Mouse (Mus musculus) kidney, adult 2 months (tissue): ENCODE measurements at regions not wholly inside any gene's neighbourhood (a gene's known extent, or its start where the extent isn't known, plus 50 kb on each side); places are given as distances from the start of the nearest gene placed in this dataset.

Experiments used
- DNase-seq: peaks from one replicate; pipeline ENCODE4 v3.0.0; 2021
- H3K27ac ChIP-seq: fragments of 200-500 bp; 2 replicates; pipeline ENCODE4 v1.5.1; 2012; ENCODE audit warnings: low read depth, low read length, control low read depth, inconsistent platforms; ENCODE audit not compliant: insufficient read depth
- H3K27me3 ChIP-seq: fragments of 200-500 bp; replicated peaks from 2 replicates; pipeline ENCODE4 v1.6.1; 2012; ENCODE audit warnings: mild to moderate bottlenecking, moderate library complexity, low read length, inconsistent platforms; ENCODE audit not compliant: control insufficient read depth, insufficient read depth
- H3K36me3 ChIP-seq: fragments of 200-500 bp; 2 replicates; pipeline ENCODE4 v1.6.1; 2012; ENCODE audit warnings: mild to moderate bottlenecking, moderate library complexity, low read length, inconsistent platforms; ENCODE audit not compliant: control insufficient read depth, insufficient read depth
- H3K4me1 ChIP-seq: fragments of 200-500 bp; 2 replicates; pipeline ENCODE4 v1.6.1; 2011; ENCODE audit warnings: low read length; ENCODE audit not compliant: control insufficient read depth, insufficient read depth
- H3K4me3 ChIP-seq: fragments of 200-500 bp; 2 replicates; pipeline ENCODE4 v1.5.1; 2011; ENCODE audit warnings: mild to moderate bottlenecking, low read depth, low read length, control low read depth; ENCODE audit not compliant: insufficient read depth
- CTCF ChIP-seq: fragments of 200-500 bp; conservative IDR thresholded peaks from 2 replicates; pipeline ENCODE4 v1.5.1; 2011; ENCODE audit warnings: low read depth, mild to moderate bottlenecking, control low read depth, low read length, moderate library complexity, mixed read lengths; ENCODE audit not compliant: insufficient read depth, insufficient read length
- POLR2A ChIP-seq: fragments of 200-500 bp; IDR thresholded peaks from one replicate; pipeline ENCODE4 v1.6.1; 2011; ENCODE audit warnings: low read depth, low read length, control low read depth
- WGBS: fragments of 180-500 bp; shearing (Covaris S2); methylation state at CpG from one replicate; pipeline ENCODE4 v1.1.7; 2018; 5-methylcytosine and 5-hydroxymethylcytosine counted together

DNA sequence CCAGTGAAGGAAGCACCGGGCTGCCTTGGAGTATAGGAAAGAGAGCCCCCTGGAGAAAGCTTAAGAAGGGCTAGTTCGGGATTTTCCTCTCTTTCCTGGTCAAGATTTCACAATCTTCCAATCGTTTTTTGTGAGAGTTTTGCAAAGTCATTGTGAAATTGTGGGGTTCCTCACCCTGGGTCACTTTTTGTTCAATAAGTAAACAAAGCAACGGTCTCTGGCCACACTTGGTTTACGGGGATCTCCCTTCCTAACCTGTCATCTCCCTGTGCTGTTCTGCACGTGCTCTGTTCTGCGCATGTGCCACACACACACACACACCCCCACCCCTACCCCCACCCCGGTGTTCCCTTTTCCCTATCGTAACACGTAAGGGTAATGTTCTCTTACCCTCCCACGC is 233.4 kb upstream of the Noct start:
- TF ChIP-seq CTCF (no peak), POLR2A (no peak)
- no peak overlapping the region for H3K27ac ChIP-seq
- no peaks in the 10 kb centered on the region for H3K36me3 ChIP-seq
- H3K4me1 ChIP-seq, result no peaks in the 10 kb centered on the region
- no peak for DNase-seq
- H3K27me3 ChIP-seq, result no peaks in the 10 kb centered on the region
- H3K4me3 ChIP-seq, result no peak overlapping the region
- WGBS, result 75% methylated on average over 11 of the region's 11 CpGs

DNA sequence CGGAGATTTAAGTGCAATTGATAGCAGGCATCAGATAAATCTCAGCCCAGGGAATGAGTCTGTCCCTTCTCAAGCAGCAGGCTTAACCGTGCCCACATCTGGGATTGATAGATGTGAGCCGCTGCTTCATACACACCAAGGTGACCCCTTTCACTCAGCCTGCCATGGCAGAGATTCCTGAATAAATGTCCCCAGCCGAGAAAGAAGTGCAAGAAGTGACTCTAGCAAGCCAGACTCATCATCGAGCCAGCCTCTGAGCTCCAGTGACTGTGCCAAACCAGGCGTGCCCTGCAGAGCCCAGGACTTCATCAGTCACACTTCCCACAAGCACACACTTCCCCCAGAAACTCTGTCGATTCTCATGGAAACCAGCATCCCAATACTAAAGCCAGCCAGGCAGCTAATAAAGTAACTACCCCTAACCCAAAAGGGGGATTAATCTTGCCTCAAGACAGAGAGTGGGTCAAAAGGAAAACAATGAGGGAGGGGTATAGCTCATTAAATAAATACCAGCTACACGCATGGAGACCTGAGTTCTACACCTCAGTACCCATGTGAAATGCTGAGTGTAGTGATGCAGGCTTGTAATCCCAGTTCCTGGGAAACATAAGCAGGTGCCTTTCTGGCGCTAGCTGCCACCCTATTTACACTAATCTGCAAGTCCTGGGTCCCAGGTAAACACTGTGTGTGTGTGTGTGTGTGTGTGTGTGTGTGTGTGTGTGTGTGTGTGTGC is 231.5 kb upstream of the Noct start:
- H3K4me1 ChIP-seq, result no peaks in the 10 kb centered on the region
- no peaks in the 10 kb centered on the region for H3K27me3 ChIP-seq
- no peaks in the 10 kb centered on the region for H3K36me3 ChIP-seq
- TF ChIP-seq POLR2A (no peak), CTCF (no peak)
- no peak overlapping the region for H3K27ac ChIP-seq
- no peak overlapping the region for H3K4me3 ChIP-seq
- peak; percentile 3 for DNase-seq
- 31% methylated on average over 9 of the region's 9 CpGs for WGBS

DNA sequence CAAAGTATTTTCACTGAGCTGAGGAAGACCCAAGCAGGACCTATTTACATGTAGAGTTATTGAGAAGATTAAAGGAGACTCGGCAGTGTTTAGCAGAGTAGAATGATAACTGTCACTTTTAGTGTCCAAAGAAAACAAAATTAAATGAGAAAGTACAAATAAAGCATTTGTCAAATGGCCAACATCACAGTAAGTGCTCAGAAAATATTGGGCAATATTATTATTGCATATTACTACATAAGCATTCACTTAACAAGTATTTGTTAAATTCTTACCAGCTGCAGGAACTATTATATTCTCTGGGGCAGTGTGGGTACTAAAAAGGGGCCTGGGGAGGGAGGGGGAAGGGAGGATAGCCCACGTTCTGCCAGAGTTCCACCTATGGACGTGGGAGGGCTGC is 224.5 kb upstream of the Noct start:
- no peaks in the 10 kb centered on the region for H3K27me3 ChIP-seq
- H3K36me3 ChIP-seq, result no peaks in the 10 kb centered on the region
- H3K4me3 ChIP-seq, result no peak overlapping the region
- H3K27ac ChIP-seq, result no peak overlapping the region
- no peaks in the 10 kb centered on the region for H3K4me1 ChIP-seq
- WGBS, result 51% methylated on average over 3 of the region's 3 CpGs
- TF ChIP-seq CTCF (no peak), POLR2A (no peak)
- no peak for DNase-seq

DNA sequence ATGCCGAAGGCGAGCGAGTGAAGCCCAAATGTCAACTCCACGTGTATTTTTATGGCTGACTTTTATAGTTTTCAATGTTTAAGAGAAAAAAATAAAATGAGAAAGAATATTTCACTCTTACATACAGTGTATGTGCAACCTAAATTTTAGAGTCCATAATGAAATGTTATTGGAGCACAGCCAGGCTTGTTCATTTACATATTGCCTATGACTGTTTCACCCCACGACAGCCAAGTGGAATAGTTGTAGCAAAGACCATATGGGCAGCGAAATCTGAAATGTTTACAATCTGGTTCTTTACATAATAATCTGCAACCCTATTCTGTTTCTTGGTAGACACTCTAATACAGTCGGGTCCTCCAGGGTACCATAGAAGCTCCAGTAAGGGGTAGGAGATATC is 223.3 kb upstream of the Noct start:
- H3K4me1 ChIP-seq, result no peaks in the 10 kb centered on the region
- no peak for DNase-seq

DNA sequence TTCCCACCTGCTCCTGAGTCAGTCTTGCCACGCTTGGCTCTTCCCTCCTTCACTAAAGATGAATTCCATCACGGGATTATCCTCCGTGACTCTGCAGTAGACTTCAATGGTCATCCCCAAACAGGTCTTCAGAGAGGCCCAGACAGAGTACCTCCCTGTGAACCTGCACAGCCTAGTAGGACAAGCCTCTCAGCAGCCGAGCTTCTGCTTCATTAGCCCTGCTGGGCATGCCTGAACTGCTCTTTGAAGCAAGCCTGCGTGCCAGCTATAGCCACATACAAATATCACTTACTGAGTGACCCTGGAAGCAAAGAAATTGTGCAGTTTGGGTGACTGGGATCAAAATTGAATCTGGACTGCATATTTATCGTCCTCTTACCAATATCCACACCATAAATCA is 221.6 kb upstream of the Noct start:
- no peak overlapping the region for H3K4me3 ChIP-seq
- H3K27ac ChIP-seq, result no peak overlapping the region
- H3K36me3 ChIP-seq, result no peaks in the 10 kb centered on the region
- no peak for TF ChIP-seq POLR2A
- H3K4me1 ChIP-seq, result no peaks in the 10 kb centered on the region
- WGBS, result 61% methylated on average over 6 of the region's 6 CpGs
- no peaks in the 10 kb centered on the region for H3K27me3 ChIP-seq
- DNase-seq, result no peak

More for the DNA sequence above, 223.3 kb upstream of the Noct start:
- Histone ChIP-seq H3K4me3 (no peak overlapping the region), H3K27ac (no peak overlapping the region), H3K36me3 (no peaks in the 10 kb centered on the region), H3K27me3 (no peaks in the 10 kb centered on the region)
- 91% methylated on average over 7 of the region's 7 CpGs for WGBS
- TF ChIP-seq POLR2A (no peak), CTCF (no peak)

DNA sequence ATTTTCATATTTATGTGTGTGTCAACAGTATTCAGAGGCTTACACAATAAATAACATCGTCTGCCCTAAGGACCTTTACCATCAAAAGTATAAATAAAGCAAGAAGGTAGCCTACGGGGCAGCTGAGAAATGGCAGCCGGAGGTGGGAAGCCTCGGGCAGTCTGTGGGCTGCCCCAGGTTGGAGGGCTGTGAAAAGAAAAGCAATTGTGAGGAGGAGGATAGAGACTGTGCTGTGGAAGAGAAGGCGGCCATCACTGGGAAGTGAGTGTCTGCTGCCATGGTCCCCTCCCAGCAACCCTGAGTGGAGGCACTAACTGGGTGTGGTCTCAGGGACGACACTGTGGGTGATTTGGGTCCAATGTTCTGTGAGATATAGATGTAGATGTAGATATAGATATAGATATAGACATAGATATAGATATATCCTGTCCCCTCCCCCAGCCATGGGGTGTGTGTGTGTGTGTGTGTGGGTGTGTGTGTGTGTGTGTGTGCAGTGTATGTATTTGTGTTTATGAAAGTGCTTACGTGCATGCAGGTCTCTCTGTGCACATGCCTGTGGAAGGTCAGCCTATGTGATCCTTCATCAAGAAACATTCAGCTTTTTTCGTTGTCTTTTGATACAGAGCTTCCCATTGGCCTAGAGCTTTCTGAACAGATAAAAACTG is 220.6 kb upstream of the Noct start:
- H3K4me1 ChIP-seq, result no peaks in the 10 kb centered on the region
- 76% methylated on average over 8 of the region's 8 CpGs for WGBS

DNA sequence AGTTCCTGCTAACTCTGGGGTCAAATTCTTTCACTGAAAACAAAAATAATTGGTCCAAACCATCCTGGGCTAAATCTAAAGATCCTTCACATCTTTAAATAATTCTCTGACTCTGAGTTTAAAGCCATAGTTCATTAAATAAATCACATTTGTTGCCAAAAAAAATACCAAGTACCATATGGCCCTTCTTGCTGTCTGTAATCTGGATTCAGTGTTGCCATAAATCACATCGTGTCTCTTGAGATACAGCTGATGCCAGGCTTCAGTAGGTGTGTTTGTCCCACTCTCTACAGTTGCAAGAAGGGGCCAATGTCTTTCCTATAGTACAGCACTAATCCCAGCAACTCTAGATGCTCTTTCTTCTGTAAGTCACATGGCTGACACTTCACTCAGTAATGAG is 220.0 kb upstream of the Noct start:
- Histone ChIP-seq H3K27ac (no peak overlapping the region), H3K4me1 (no peaks in the 10 kb centered on the region), H3K36me3 (no peaks in the 10 kb centered on the region), H3K4me3 (no peak overlapping the region), H3K27me3 (no peaks in the 10 kb centered on the region)
- TF ChIP-seq POLR2A (no peak), CTCF (no peak)
- no peak for DNase-seq
- WGBS, result 60% methylated on average over 1 of the region's 1 CpGs

More for the DNA sequence above, 220.6 kb upstream of the Noct start:
- no peak overlapping the region for H3K27ac ChIP-seq
- no peaks in the 10 kb centered on the region for H3K27me3 ChIP-seq
- no peak for TF ChIP-seq POLR2A
- no peak for TF ChIP-seq CTCF
- no peak overlapping the region for H3K4me3 ChIP-seq
- H3K36me3 ChIP-seq, result no peaks in the 10 kb centered on the region
- no peak for DNase-seq
